Mouse (Mus musculus): ENCODE measurements at regions not wholly inside any gene's neighbourhood (a gene's known extent, or its start where the extent isn't known, plus 50 kb on each side); places are given as distances from the start of the nearest gene placed in this dataset.

- no peak for TF ChIP-seq CTCF (IDR thresholded peaks at IDR 0.05)
- TF ChIP-seq POLR2A (IDR thresholded peaks at IDR 0.05; ENCODE audit: insufficient read depth, low read depth, low read length): no peak
- no peak for TF ChIP-seq EP300 (IDR thresholded peaks at IDR 0.05; ENCODE audit: insufficient read depth, low read depth, low read length)
Measured at GRCm38 (mm10) chr13:79029974-79030373, 830.4 kb upstream of the Nr2f1 start.

Measured in heart, adult 2 months (tissue).